Mouse (Mus musculus) heart, postnatal 36 days (tissue): ENCODE results near the gene Zfp446. TPM values are rescaled to one million over a fixed set of nuclear protein-coding genes. Genes with fewer than 3 reads are reported as not detected.
A peak's percentile ranks its signal among the peaks of the same experiment; 100 is the strongest.

ENCODE experiments used
- DNase-seq, 2 experiments: peaks; one replicate each; pipeline ENCODE4 v3.0.0; 2021 to 2022
- intact Hi-C: fragments of 180-260 bp; cut with DNase I; formaldehyde crosslinking; loops from one replicate; pipeline ENCODE4 v1.15.1; 2025
- total RNA-seq, 2 experiments: library from RNA; stranded (reverse); gene quantifications; 2 replicates each; pipeline ENCODE4 v1.2.3; 2021

Zfp446 gene
- total RNA-seq, 2 experiments from 2014 or later: 2.5 to 2.9 TPM

DNA sequence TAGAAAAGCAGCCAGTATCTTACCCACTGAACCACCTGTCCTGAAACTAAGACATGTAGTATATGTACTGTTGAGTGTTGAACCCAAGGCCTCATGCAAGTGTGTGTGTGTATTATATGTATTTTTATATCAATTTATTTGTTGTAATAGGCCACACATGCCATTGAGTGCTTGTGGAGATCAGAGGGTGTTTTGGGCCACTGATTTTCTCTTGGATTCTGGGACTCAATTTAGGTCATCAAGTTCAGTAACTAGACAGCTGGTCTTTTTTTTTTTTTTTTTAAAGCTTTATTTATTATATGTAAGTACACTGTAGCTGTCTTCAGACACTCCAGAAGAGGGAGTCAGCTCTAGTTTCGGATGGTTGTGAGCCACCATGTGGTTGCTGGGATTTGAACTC is 37.6 kb downstream of the Zfp446 start:
- DNase-seq: no peak
- intact Hi-C loops: no loop called here

DNA sequence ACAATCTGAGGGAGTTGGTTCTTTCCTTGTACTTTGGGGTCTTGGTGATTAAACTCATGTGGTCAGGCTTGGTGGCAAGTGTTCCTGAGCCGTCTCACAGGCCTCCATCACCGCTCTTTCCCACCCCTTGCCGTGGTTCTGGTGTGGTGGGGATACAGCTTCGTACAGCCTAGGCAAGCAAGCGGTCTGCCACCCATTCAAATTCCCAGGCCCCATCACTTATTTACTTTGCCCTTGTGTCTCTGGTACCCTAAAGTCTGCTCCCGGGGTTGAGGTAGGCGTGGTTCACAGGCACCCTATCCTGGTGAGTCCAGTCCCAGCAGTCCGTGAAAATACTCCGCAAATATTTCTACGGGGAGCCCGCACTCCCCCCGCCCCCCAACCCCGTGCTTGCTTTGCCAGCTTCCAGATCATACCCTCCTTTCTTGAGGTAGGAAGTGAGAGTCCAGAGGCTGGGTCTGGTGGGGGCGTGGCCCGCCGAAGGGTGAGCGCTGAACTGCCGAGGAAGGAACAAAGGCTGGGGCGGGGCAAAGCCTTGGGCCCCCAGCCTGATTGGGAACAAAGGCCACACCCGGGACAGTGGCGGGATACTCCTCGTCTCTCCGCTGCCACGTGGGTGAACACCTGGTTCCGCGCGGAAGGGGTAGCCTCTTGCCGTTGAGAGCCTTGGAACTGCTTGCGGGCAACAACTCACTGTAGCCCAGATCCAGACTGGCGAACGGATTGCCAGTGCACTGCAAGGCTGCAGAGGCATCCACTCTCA is 45.3 kb downstream of the Zfp446 start:
- peak; percentile 59 to 62 for DNase-seq
- intact Hi-C loops: no loop called here

DNA sequence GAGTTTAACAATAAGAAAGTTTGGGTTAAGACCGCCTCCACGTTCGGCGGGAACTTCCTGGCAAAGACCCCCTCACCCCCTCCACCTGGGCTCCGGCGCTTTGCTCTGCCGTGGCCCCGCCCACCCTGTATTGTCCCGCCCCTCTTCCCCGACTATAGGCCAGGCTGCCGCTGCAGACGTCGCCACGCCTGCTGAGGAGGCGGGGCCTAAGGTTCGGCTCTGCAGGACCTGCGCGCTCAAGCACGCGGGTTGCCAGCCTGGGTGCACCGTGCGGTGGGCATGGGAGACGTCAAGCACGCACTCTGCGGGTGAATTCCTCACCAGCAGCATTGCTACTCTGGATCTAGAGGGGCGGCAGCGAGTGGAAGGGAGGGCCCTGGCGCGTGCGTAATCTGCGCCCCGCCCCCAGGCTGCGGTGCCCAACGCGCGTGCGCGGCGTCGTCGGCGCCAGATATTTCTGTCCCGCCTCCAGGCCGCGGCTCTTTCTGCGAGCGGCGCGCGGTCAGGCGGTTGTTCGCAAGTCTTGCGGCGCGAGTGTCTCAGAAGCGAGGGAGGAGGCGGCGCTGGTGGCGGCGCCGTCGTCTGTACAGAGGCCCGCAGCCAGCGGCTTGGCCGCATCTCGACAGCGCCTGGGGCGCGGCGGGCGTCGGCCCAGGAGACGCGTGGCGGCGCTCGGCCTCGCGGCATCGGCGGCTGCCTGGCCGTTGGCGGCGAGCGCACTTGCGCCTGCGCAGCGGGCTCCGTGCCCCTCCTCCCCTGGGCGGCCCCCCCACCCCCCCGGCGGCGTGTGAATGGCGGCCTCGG is 46.5 kb downstream of the Zfp446 start:
- intact Hi-C loops: no loop called here
- peak; percentile 96 to 100 for DNase-seq

DNA sequence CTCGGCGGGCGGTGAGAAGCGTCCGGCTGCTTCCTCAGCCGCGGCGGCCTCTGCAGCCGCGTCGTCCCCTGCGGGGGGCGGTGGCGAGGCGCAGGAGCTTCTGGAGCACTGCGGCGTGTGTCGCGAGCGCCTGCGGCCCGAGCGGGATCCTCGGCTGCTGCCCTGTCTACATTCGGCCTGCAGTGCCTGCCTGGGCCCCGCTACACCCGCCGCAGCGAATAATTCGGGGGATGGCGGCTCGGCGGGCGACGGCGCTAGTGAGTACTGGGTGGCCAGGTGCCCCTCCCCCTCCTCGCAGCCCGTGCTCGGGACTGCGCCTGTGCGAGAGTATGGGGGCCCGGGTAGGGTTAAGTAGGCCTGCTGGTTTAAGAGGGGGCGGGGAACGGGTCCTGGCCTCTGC is 47.2 kb downstream of the Zfp446 start:
- DNase-seq: peak in 1 of 2 experiments; percentile 64
- intact Hi-C loops: no loop called here

DNA sequence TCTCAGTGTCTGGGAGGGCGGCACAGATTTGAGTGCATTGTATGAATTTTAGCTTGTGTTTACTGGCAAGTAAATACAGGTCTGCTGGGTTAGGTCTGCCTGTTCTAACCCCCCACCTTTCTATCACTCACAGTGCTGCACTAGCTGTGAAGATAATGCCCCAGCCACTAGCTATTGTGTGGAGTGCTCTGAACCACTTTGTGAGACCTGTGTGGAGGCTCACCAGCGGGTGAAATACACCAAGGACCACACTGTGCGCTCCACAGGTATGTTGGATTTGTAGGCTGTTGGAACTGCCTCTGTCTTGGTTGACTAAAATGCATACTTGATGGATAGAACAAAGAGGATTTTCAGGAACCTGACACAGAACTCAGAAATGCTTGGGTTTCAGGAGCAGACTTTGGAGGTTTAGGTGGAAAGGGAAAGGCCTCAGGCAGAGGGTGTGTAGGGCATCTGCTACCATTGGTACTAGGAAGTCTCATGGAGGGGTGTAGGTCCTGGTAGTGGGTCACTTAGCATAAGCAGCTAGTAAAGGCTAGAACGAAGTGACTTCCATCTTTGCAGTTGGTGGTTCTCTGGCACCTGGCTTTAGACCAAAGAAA is 48.0 kb downstream of the Zfp446 start:
- intact Hi-C loops: no loop called here
- DNase-seq: no peak

DNA sequence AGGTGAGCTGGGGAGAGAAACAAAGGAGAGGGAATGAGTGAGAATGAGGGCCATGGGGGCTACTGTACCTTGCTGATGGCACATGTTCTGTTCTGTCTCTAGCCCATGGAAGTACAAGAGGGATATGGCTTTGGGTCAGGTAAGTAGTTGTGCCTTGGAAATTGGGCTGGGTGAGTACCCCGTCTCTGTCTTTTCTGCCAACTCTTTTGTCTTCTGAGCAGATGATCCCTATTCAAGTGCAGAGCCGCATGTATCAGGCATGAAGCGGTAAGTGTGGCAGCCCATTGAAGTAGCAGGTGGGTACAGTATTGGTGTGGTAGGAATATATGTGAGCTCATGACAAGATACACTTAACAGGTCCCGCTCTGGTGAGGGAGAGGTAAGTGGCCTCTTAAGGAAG is 51.3 kb downstream of the Zfp446 start:
- no peak for DNase-seq
- intact Hi-C loops: no loop called here

DNA sequence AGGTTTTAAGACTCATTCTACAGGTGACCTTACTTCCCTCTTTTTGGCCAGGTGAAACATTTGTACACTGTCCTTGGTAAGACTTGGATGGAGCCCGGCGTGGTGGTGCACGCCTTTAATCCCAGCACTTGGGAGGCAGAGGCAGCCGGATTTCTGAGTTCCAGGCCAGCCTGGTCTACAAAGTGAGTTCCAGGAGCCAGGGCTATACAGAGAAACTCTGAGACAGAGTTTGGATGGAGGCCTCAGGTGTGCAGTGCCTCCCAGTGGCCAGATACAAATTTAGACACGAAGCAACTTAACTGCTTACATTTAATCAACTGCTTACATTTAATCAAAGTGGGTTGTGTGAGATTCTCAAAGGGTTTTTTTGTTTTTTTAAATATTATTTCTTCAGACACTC is 53.4 kb downstream of the Zfp446 start:
- no peak for DNase-seq
- intact Hi-C loops: loop anchor here (5.0 kb wide), 1 partner anchor 194 kb away; no protein-coding TSS in a partner anchor

DNA sequence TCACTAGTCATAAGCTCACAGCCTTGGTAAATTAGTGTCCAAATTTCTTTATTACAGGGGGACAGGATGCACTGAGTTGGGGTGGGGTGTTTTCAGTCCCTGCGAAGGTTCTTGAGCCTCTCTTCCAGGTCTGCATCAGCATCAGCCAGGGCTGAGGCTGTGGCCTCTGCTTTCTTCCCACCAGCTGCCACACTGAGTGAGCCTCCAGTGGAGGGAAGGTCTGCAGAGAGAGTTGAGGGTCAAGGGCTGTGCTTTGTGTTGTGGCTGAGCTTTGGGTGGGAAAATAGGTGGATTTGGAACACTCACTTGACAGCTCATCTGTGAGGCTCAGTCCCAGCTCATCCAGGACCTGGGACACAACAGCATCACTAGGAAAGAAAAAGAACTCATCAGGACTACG is 54.3 kb downstream of the Zfp446 start:
- intact Hi-C loops: loop anchor here (5.0 kb wide), 1 partner anchor 195 kb away; no protein-coding TSS in a partner anchor
- no peak for DNase-seq

DNA sequence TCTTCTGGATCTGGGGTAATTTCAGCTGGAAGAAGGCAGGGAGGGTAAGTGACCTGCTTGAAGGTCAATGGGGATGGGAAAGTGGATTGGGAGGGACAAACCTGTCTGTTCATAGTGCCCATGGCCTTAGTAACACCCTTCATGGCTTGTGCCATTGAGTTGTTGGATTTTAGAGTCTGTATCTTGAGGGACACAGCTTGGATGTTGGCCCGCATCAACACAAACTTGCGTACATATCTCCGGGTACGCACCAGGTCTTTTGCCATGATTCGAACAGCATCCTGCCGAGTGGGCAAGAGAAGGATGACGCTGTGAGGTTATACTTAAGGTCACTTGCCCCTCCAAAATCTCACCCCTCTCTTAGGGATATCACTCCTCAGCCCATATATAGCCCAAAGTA is 54.9 kb downstream of the Zfp446 start:
- DNase-seq: no peak
- intact Hi-C loops: loop anchor here (5.0 kb wide), 1 partner anchor 195 kb away; no protein-coding TSS in a partner anchor

DNA sequence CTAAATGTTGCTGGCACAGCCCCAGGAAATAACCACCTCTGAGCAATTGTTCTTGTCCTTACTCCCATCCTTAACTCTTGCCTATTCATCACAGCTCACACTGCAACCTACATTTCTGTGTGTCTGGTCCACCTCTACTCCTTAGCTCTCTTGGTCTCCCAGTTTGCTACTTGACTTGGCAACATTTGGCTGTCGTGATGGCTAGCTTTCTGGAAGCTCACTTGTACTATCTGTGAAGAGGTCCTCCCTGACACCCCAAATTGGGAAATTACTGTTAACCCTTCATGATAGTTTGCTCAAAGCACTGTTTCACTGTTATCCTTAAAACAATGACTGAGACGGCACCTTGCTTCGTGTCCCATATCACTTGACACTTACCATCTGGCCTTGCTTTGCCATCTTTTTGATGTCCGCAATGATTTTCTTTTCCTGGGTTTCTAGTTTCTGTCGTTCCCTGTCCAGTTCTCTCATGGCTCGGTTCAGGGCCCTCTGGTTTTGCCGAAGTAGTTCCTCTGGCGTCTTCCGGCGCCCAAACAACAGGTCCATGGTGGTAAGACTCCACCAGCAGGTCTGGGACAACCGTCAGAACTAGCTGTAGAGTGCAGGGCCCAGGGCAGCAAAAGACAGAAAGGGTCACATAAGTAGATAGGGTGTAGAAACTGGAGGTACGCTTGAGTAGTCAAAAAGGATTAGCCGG is 56.0 kb downstream of the Zfp446 start:
- intact Hi-C loops: loop anchor here (5.0 kb wide), 1 partner anchor 196 kb away; no protein-coding TSS in a partner anchor
- no peak for DNase-seq

DNA sequence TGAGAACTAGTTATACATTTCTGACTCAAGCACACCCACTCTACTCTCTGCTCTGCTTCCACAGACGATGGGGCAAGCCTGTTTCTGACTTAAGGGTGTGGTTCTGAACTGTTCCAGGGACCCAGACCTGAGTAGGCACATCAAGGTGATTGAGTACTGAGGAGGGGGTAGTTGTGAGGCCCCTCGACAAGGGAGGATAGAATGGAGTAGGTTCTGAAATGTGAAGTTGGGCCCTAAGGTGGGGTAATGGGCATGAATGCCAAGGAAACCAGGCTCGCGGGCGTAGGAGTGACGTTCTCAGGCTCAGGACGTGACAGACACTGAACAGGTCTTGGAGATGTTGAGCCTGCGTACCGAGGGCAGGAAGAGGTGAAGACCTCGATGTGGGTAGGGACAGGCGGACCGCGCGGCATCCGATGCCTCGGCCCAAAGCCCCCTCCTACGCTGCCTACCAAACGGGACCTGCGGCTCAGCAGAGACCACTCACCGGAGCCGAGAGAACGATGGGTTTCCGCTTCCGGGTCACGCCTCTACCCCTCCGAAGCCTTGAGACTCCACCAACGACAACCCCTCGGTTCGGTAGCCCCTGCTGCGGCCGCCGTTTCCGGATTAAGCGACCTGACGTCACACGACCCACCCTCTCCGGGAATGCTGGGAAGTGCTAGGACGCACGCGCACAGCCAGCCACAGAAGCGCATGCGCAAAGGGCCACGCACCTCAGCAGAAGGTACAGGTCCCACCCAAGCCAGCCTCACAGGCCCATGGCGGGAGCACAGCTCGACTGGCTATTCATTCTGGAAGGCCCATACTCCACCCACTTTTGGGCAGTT is 56.7 kb downstream of the Zfp446 start, which contains the start of gene Chmp2a:
Gene Chmp2a (minus strand): TSS at position 660 of the 830 bp plus-strand sequence.
- intact Hi-C loops: loop anchor here (5.0 kb wide), 1 partner anchor 197 kb away; no protein-coding TSS in a partner anchor
- DNase-seq: peak; percentile 97

Other genes with a start within 250 kb of the Zfp446 start
- gene Vmn2r56, start 242.8 kb upstream of the Zfp446 start, total RNA-seq: not detected
- 1 to 10 TPM in 1 of 2 experiments, under 1 TPM in 1; 0.80 to 1.3 TPM for gene Zscan18, start 174.2 kb upstream of the Zfp446 start, total RNA-seq
- gene Zfp329, start 159.0 kb upstream of the Zfp446 start, total RNA-seq: 1 to 10 TPM; 4.6 to 5.1 TPM
- 10 to 100 TPM; 15.4 to 21.5 TPM for gene Zfp110, start 143.1 kb upstream of the Zfp446 start, total RNA-seq
- gene Zfp128, start 96.7 kb upstream of the Zfp446 start, total RNA-seq: 1 to 10 TPM; 3.0 to 3.6 TPM
- gene Zscan22, start 80.0 kb upstream of the Zfp446 start, total RNA-seq: 1 to 10 TPM; 4.4 to 4.9 TPM
- gene Rps5, start 55.6 kb upstream of the Zfp446 start, total RNA-seq: 100 to 1,000 TPM; 550 to 562 TPM
- gene Rnf225, start 50.4 kb upstream of the Zfp446 start, total RNA-seq: under 1 TPM; 0.25 to 0.38 TPM
- 1 to 10 TPM; 2.8 to 3.7 TPM for gene Zfp324, start 12.0 kb upstream of the Zfp446 start, total RNA-seq
- gene Slc27a5, start 20.3 kb downstream of the Zfp446 start, total RNA-seq: not detected
- 10 to 100 TPM; 83.3 to 95.8 TPM for gene Trim28, start 21.3 kb downstream of the Zfp446 start, total RNA-seq
- gene Zbtb45, start 32.2 kb downstream of the Zfp446 start, total RNA-seq: 1 to 10 TPM; 7.9 to 8.8 TPM
- gene Chmp2a, start 57.0 kb downstream of the Zfp446 start, total RNA-seq: 100 to 1,000 TPM; 124 to 136 TPM
- 100 to 1,000 TPM; 198 to 199 TPM for gene Ube2m, start 60.4 kb downstream of the Zfp446 start, total RNA-seq
- under 1 TPM; 0.47 to 0.60 TPM for gene Mzf1, start 76.9 kb downstream of the Zfp446 start, total RNA-seq
- not detected for gene Vmn1r85, start 117.3 kb downstream of the Zfp446 start, total RNA-seq
- not detected for gene Vmn1r86, start 142.1 kb downstream of the Zfp446 start, total RNA-seq
- not detected for gene Vmn1r87, start 162.3 kb downstream of the Zfp446 start, total RNA-seq
- under 1 TPM in 1 of 2 experiments, not detected in 1; 0.06 TPM for gene Vmn1r88, start 181.7 kb downstream of the Zfp446 start, total RNA-seq
- gene Vmn1r89, start 235.2 kb downstream of the Zfp446 start, total RNA-seq: not detected